Mouse (Mus musculus): ENCODE measurements around the gene Tssc4. TPM values are rescaled to one million over a fixed set of nuclear protein-coding genes. Genes with fewer than 3 reads are reported as not detected.

Tssc4 gene
- total and polyA plus RNA-seq, 2 experiments from 2014 or later, result 34.0 to 71.7 TPM

DNA sequence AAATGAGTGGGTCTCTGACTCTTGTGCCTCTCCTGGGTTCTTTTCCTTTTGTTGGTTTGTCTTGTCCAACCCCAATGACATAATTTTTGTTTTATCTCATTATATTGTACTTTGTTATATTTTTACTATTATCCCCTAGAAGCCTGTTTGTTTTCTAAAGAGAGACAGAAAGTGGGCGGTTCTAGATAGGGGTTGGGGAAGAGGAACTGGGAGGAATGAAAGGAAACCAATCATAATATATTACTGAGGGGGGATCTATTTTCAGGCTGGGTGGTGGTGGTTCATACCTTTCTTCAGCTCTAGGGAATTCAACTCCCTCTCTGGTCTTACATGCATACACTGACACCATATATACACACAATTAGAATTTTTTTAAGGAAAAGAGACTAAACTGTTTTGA is 44.8 kb upstream of the Tssc4 start:
- no peak overlapping the region for H3K4me2 ChIP-seq (ENCODE audit: low read depth, low read length)
- H3K27ac ChIP-seq (ENCODE audit: low read depth), result no peak overlapping the region
- H3K27me3 ChIP-seq (ENCODE audit: control insufficient read depth, insufficient read depth, low read length), result no peaks in the 10 kb centered on the region
- no peak for TF ChIP-seq EP300 (IDR thresholded peaks at IDR 0.05; ENCODE audit: low read depth)
- no peaks in the 10 kb centered on the region for H3K9me3 ChIP-seq (replicated peaks; ENCODE audit: control insufficient read depth, low read length)
- ATAC-seq (ENCODE audit: insufficient read depth, low read depth) (no peak), DNase-seq (ENCODE audit: low spot score) (no peak)
- no peak overlapping the region for H3K4me3 ChIP-seq (ENCODE audit: low read depth, low read length)
- H3K36me3 ChIP-seq (replicated peaks; ENCODE audit: control insufficient read depth, insufficient read depth, low read length), result no peaks in the 10 kb centered on the region
- H3K4me1 ChIP-seq (ENCODE audit: control insufficient read depth, insufficient read depth), result peaks cover 12% of the 10 kb centered on the region; the same call in 1 of the 2 replicates
- no peak overlapping the region for H3K9ac ChIP-seq (replicated peaks; ENCODE audit: low read depth, low read length)
- 84% methylated on average over 1 of the region's 1 CpGs for WGBS

DNA sequence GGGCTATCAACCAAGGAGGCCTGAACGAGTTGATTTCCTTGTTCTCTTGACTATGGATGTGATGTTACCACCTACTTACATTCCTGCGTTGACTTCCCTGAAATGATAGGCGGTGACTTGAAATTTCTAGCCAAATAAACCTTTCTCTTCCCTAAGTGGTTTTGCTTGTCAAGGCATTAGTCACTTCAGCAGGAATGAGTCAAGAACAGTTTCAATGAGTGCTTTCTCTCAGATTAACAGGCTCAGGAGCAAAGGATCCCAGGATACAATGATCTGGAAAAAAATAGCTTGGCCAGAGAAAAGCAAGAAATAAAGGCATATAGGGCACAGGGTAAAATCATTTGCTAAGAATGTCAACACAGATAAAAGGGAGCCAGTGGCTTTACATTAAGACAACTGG is 43.6 kb upstream of the Tssc4 start:
- peaks cover 12% of the 10 kb centered on the region; the same call in 1 of the 2 replicates for H3K4me1 ChIP-seq (ENCODE audit: control insufficient read depth, insufficient read depth)
- TF ChIP-seq EP300 (IDR thresholded peaks at IDR 0.05; ENCODE audit: low read depth) (no peak), CTCF (IDR thresholded peaks at IDR 0.05; ENCODE audit: low read depth) (no peak)
- no peak overlapping the region for H3K4me2 ChIP-seq (ENCODE audit: low read depth, low read length)
- H3K9ac ChIP-seq (replicated peaks; ENCODE audit: low read depth, low read length), result no peak overlapping the region
- ATAC-seq (ENCODE audit: insufficient read depth, low read depth) (no peak), DNase-seq (ENCODE audit: low spot score) (no peak)
- no peaks in the 10 kb centered on the region for H3K36me3 ChIP-seq (replicated peaks; ENCODE audit: control insufficient read depth, insufficient read depth, low read length)
- no peak overlapping the region for H3K27ac ChIP-seq (ENCODE audit: low read depth)
- no peak overlapping the region for H3K4me3 ChIP-seq (ENCODE audit: low read depth, low read length)
- H3K9me3 ChIP-seq (replicated peaks; ENCODE audit: control insufficient read depth, low read length), result no peaks in the 10 kb centered on the region
- 88% methylated on average over 3 of the region's 3 CpGs for WGBS
- no peaks in the 10 kb centered on the region for H3K27me3 ChIP-seq (ENCODE audit: control insufficient read depth, insufficient read depth, low read length)

DNA sequence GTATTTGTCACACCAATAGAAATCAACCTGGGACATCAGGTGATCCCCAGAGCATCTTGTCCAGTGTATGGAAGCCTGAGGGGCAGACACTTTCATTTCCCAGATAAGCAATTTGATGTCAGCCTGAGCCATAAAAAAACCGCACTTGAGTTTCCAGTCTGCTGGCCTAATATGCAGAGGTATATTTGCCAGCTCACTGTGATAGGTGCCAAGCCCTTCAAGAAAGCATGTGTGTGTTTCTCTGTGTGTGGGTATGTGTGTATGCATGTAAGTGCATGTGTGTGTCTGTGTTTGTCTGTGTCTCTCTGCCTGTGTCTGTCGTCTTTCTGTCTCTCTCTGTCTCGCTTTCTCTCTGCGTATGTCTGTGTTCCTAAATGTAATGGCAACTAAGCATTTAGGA is 41.9 kb upstream of the Tssc4 start:
- H3K27ac ChIP-seq (ENCODE audit: low read depth), result peak overlapping the region; percentile 33
- H3K9ac ChIP-seq (replicated peaks; ENCODE audit: low read depth, low read length), result no peak overlapping the region
- 79% methylated on average over 4 of the region's 4 CpGs for WGBS
- no peaks in the 10 kb centered on the region for H3K36me3 ChIP-seq (replicated peaks; ENCODE audit: control insufficient read depth, insufficient read depth, low read length)
- TF ChIP-seq CTCF (IDR thresholded peaks at IDR 0.05; ENCODE audit: low read depth), result no peak
- TF ChIP-seq EP300 (IDR thresholded peaks at IDR 0.05; ENCODE audit: low read depth), result no peak
- H3K4me1 ChIP-seq (ENCODE audit: control insufficient read depth, insufficient read depth), result peaks cover 17% of the 10 kb centered on the region
- H3K27me3 ChIP-seq (ENCODE audit: control insufficient read depth, insufficient read depth, low read length), result no peaks in the 10 kb centered on the region
- H3K4me2 ChIP-seq (ENCODE audit: low read depth, low read length), result no peak overlapping the region
- DNase-seq (ENCODE audit: low spot score) (no peak), ATAC-seq (ENCODE audit: insufficient read depth, low read depth) (peak; percentile 57; the same call in 1 of the 2 replicates)
- H3K4me3 ChIP-seq (ENCODE audit: low read depth, low read length), result no peak overlapping the region
- no peaks in the 10 kb centered on the region for H3K9me3 ChIP-seq (replicated peaks; ENCODE audit: control insufficient read depth, low read length)

DNA sequence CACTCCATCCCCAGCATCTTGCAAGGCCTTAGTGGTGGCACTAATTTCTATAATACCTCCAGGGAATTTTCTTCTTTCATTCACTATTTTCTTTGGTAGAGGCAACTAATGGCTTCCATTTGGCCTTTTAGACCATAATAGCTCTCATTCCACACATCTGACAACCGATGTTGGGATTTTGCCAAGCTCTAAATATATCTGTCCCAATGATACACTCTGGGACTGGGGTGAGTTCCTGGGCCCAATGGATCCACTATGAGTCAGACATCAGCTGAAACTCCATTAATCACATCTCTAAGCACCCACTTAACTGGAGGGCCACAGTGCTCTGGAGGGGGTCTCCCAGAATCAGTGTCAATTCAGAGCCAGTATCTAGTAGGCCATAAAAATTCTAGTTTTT is 37.2 kb upstream of the Tssc4 start:
- no peak for TF ChIP-seq CTCF (IDR thresholded peaks at IDR 0.05; ENCODE audit: low read depth)
- 0 out of 2 replicates have a peak, but pooled peaks have one; percentile 50 for TF ChIP-seq EP300 (IDR thresholded peaks at IDR 0.05; ENCODE audit: low read depth)
- H3K27me3 ChIP-seq (ENCODE audit: control insufficient read depth, insufficient read depth, low read length), result no peaks in the 10 kb centered on the region
- H3K4me2 ChIP-seq (ENCODE audit: low read depth, low read length), result no peak overlapping the region
- H3K4me1 ChIP-seq (ENCODE audit: control insufficient read depth, insufficient read depth), result peaks cover 21% of the 10 kb centered on the region
- no peaks in the 10 kb centered on the region; the same call in 1 of the 2 replicates for H3K36me3 ChIP-seq (replicated peaks; ENCODE audit: control insufficient read depth, insufficient read depth, low read length)
- WGBS, result 22% methylated on average over 1 of the region's 1 CpGs
- H3K9me3 ChIP-seq (replicated peaks; ENCODE audit: control insufficient read depth, low read length), result no peaks in the 10 kb centered on the region
- no peak overlapping the region for H3K9ac ChIP-seq (replicated peaks; ENCODE audit: low read depth, low read length)
- ATAC-seq (ENCODE audit: insufficient read depth, low read depth), result peak; percentile 69
- no peak for DNase-seq (ENCODE audit: low spot score)
- no peak overlapping the region for H3K4me3 ChIP-seq (ENCODE audit: low read depth, low read length)
- peak overlapping the region; percentile 65 for H3K27ac ChIP-seq (ENCODE audit: low read depth)

DNA sequence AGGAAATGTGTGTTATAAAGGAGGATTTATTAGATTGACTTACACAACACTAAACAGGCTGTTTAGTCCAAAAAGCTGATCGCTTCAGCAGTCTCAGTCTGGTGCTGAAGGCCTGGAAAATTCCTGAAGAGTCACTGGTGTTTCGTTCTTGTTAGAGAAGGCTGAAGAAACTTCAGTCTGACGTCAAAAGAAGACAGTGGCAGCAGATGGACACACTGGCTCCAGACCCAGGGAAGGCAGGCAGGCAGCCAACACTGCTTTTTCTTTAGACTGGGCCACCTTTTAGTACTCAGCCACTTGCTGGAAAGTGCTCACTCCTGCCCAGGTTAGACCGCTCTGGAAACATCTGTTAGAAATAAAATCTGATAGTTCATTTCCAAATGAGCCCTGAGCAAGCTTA is 35.5 kb upstream of the Tssc4 start:
- no peaks in the 10 kb centered on the region for H3K27me3 ChIP-seq (ENCODE audit: control insufficient read depth, insufficient read depth, low read length)
- no peak overlapping the region for H3K4me3 ChIP-seq (ENCODE audit: low read depth, low read length)
- no peaks in the 10 kb centered on the region; the same call in 1 of the 2 replicates for H3K36me3 ChIP-seq (replicated peaks; ENCODE audit: control insufficient read depth, insufficient read depth, low read length)
- no peak overlapping the region for H3K9ac ChIP-seq (replicated peaks; ENCODE audit: low read depth, low read length)
- H3K4me2 ChIP-seq (ENCODE audit: low read depth, low read length), result no peak overlapping the region
- H3K9me3 ChIP-seq (replicated peaks; ENCODE audit: control insufficient read depth, low read length), result no peaks in the 10 kb centered on the region
- TF ChIP-seq EP300 (IDR thresholded peaks at IDR 0.05; ENCODE audit: low read depth) (no peak), CTCF (IDR thresholded peaks at IDR 0.05; ENCODE audit: low read depth) (no peak)
- WGBS, result 66% methylated on average over 4 of the region's 4 CpGs
- peaks cover 9% of the 10 kb centered on the region for H3K4me1 ChIP-seq (ENCODE audit: control insufficient read depth, insufficient read depth)
- no peak for DNase-seq (ENCODE audit: low spot score)
- ATAC-seq (ENCODE audit: insufficient read depth, low read depth), result no peak
- no peak overlapping the region for H3K27ac ChIP-seq (ENCODE audit: low read depth)

DNA sequence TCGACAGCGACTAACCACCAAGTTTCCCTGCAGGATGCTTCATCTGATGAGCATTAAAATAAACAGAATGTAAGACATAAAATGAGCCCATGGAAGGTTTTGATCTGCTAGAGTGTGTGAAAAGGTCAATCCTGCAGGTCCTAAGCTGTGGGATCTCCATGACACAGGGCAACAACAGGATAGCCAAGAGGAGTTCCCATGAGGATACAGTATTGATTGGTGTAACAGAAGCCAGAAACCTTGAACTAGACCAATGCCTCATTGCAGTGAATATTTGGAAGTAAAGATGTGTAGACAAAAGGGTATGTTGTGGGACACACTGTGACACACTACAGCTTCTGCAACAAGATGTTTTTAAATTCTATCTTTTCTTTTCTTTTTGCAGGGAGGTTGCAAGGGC is 34.9 kb upstream of the Tssc4 start:
- DNase-seq (ENCODE audit: low spot score) (no peak), ATAC-seq (ENCODE audit: insufficient read depth, low read depth) (no peak)
- H3K27ac ChIP-seq (ENCODE audit: low read depth), result no peak overlapping the region
- no peaks in the 10 kb centered on the region; the same call in 1 of the 2 replicates for H3K36me3 ChIP-seq (replicated peaks; ENCODE audit: control insufficient read depth, insufficient read depth, low read length)
- H3K9ac ChIP-seq (replicated peaks; ENCODE audit: low read depth, low read length), result no peak overlapping the region
- no peak overlapping the region for H3K4me3 ChIP-seq (ENCODE audit: low read depth, low read length)
- TF ChIP-seq CTCF (IDR thresholded peaks at IDR 0.05; ENCODE audit: low read depth) (no peak), EP300 (IDR thresholded peaks at IDR 0.05; ENCODE audit: low read depth) (no peak)
- H3K4me2 ChIP-seq (ENCODE audit: low read depth, low read length), result no peak overlapping the region
- H3K9me3 ChIP-seq (replicated peaks; ENCODE audit: control insufficient read depth, low read length), result no peaks in the 10 kb centered on the region
- H3K27me3 ChIP-seq (ENCODE audit: control insufficient read depth, insufficient read depth, low read length), result no peaks in the 10 kb centered on the region
- WGBS, result 83% methylated on average over 2 of the region's 2 CpGs
- H3K4me1 ChIP-seq (ENCODE audit: control insufficient read depth, insufficient read depth), result peaks cover 9% of the 10 kb centered on the region

Data from heart, postnatal 0 days (tissue).